Mouse (Mus musculus) cerebellum, adult 2 months (tissue): ENCODE results near the gene Prtg.

Experiments used
- CTCF ChIP-seq: fragments of 200-500 bp; IDR thresholded peaks from 2 replicates; pipeline ENCODE4 v1.5.1; 2011; ENCODE audit warnings: low read depth, mild to moderate bottlenecking, control low read depth, low read length, moderate library complexity, borderline replicate concordance; ENCODE audit not compliant: insufficient read depth
- POLR2A ChIP-seq: fragments of 200-500 bp; IDR thresholded peaks from 2 replicates; pipeline ENCODE4 v1.6.1; 2011; ENCODE audit warnings: low read length, control low read depth, borderline replicate concordance; ENCODE audit not compliant: insufficient read depth

GRCm38 (mm10) chr9:72861235-72861634 lies 54.6 kb downstream of the Prtg start:
- TF ChIP-seq CTCF (no peak), POLR2A (no peak)
